Mouse (Mus musculus): ENCODE data around the gene Apobec4.
"Not testable (repeated sequence)": the region's sequence is repeated elsewhere in the genome, so short reads cannot be mapped to it uniquely, and the experiment has no call there.

Gene Apobec4

DNA sequence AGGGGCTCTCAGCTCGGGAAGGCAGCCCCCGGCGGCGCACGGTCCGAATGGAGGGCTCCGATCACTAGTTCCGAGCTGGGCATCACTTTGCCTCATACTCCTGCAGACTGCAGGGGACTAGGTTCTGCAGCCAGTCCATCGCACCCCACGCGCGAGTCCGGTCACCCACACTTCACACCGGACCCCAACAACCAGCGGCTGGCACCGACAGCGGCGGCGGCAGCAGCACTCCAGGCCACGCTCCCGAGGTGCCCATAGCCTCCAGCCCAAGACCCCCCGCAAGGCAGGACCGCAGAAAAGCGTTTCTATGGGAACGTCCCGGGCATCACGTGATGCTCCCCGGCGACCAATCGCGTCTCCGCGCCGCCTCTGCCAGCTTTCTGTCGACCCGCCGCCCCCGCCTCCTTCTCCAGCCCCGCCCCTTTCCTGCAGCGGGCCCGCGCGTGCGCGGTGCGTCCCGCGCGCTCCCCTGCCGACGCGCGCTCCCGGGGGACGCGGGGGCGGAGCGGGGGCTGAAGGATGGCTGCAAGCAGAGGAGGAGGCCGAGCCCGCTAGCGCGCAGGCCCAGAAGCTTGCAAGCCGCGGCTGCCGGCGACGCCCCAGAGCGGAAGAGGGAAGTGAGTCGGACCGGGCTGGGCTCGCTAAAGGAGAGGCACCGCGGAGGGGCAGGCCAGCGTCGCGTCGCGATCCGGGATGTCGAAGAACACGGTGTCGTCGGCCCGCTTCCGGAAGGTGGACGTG, 15.9 kb downstream of the Apobec4 start, which contains the start of the genes Rgl1 and Arpc5:
Gene Rgl1 (minus strand): TSS at position 320 of the 741 bp plus-strand sequence.
Gene Arpc5 (plus strand): TSS at position 511 of the 741 bp plus-strand sequence.
- DNase-seq (ENCODE audit: inconsistent age in 2 of 2, low spot score in 1 of 2), result peak; percentile 98 to 99

DNA sequence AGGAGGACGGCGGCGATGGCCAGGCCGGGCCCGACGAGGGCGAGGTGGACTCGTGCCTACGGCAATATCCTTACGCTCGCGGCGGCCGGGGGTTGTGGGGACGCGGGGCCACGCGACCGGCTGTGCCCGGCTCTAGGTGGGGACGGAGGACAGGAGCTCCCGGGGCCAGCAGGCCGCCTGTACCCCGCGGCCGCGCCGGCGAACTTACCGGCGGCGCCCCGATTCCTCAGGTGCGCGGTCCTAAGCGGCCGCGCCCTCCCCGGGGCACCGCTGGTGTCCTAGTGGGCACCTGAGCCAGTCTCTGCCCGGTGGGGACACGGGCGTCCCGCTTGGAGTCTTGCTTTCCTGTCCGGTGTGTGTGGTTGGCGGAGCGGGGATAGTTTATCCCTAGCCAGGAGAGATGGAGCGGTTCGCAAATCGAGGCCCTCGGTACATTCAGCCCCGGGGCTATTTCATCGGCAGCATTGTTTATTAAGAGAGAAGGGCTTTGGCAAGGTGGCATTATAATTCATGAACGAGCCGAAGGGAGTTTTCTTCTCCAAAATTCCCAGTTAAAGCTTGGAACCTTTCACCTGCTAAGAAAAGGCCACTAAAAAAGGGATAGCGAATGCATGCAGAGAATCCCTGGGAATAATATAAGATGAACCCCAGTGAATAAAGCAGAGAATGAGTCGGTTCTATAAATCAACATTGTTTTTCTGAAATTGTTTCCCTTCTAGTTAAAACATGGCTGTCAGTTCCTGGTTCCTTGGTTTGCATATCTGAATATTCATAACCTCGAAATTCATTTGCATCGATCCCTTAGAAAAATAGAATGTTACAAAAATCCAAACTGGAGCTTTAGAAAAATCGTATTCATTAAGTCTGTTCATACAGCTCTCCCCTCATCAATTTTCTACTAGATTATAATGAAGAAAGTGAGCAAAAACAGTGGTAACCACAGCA, 16.7 kb downstream of the Apobec4 start:
- peak in 1 of 2 experiments; percentile 81 for DNase-seq (ENCODE audit: inconsistent age in 2 of 2, low spot score in 1 of 2)

DNA sequence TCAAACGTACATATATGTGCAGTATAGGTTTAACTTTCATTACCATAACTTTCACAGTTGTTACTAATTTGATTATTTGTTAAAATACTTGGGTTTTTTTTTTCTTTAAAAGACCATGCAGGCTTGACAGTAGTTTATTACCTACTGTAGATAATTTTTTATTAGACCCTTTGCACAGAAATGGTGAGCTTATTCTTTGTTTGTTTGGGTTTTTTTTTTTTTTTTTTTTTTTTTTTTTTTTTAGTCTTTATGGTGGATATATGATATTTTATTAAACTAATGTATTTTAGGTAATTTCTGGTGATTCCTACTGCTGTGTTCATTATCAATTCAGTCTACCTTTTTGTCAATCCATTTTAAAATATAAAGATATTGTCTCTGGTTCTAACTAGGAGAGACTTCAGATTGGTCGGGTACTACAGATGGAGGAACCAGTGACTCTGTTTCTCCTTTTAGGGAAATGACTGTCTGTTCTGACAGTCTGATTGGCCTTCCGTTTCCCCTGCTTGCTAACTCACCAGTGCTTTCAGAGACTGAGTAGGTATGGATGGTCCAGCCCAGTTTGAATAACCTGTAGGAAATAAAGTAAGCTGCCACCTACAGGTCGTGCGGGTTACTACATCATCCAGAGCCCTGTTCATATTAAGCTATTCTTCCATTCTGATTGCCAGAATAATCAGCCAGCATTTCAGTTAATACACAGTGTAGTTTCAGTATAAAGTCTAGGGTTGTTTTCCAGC, 17.6 kb downstream of the Apobec4 start:
- peak; percentile 79 to 94 for DNase-seq (ENCODE audit: inconsistent age in 2 of 2, low spot score in 1 of 2)

DNA sequence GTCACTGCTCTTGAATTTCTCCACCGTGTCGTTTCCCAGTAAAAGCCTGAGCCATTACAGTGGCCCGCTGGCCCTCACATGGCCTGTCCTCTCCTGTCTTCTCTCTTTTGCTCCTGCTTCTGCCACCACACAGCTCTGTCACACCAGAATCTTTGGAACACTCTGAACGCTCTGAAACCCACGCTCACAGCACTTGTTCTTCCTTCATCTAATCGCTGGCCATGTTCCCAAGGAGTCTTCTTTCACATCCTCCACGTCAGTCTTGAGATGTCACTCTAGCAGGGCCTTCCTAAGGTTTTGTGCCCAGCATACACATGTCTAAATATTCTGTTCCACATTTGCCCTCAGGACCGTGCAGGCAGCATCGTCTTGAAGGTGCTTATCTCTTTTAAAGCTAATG, 20.7 kb downstream of the Apobec4 start:
- no peak for DNase-seq (ENCODE audit: inconsistent age in 2 of 2, low spot score in 1 of 2)

- DNase-seq (ENCODE audit: inconsistent age in 2 of 2, low spot score in 1 of 2), result not testable (repeated sequence)
These were observed 24.2 kb downstream of the Apobec4 start for GRCm38 (mm10) chr1:152774601-152775000.

- DNase-seq (ENCODE audit: inconsistent age in 2 of 2, low spot score in 1 of 2), result peak; percentile 84 to 94
These were observed 28.9 kb downstream of the Apobec4 start for GRCm38 (mm10) chr1:152779071-152779737.

- no peak for DNase-seq (ENCODE audit: inconsistent age in 2 of 2, low spot score in 1 of 2)
These were observed 34.3 kb downstream of the Apobec4 start for GRCm38 (mm10) chr1:152784620-152785019.

DNA sequence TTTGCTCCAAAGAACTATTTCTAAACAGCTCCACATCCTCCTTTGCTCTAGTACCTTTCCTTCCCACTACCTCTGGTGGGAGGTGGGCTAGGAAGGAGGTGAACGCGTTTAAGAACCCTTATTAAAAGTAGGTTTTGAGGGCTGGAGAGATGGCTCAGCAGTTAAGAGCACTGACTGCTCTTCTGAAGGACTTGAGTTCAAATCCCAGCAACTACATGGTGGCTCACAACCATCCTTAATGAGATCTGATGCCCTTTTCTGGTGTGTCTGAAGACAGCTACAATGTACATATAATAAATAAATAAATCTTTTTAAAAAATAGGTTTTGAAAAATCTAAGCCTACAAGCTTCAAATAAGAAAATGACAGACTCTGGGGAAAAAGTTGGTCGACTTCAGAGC, 35.1 kb downstream of the Apobec4 start:
- not testable (repeated sequence) for DNase-seq (ENCODE audit: inconsistent age in 2 of 2, low spot score in 1 of 2)

GRCm38 (mm10) chr1:152786953-152787352, 36.6 kb downstream of the Apobec4 start:
- no peak for DNase-seq (ENCODE audit: inconsistent age in 2 of 2, low spot score in 1 of 2)

GRCm38 (mm10) chr1:152788121-152788660, 37.8 kb downstream of the Apobec4 start:
- DNase-seq (ENCODE audit: inconsistent age in 2 of 2, low spot score in 1 of 2), result no peak

- DNase-seq (ENCODE audit: inconsistent age in 2 of 2, low spot score in 1 of 2), result peak; percentile 39 to 82
These were observed 39.9 kb downstream of the Apobec4 start for GRCm38 (mm10) chr1:152790254-152790653.

- no peak for DNase-seq (ENCODE audit: inconsistent age in 2 of 2, low spot score in 1 of 2)
These were observed 40.5 kb downstream of the Apobec4 start for GRCm38 (mm10) chr1:152790821-152791220.

DNA sequence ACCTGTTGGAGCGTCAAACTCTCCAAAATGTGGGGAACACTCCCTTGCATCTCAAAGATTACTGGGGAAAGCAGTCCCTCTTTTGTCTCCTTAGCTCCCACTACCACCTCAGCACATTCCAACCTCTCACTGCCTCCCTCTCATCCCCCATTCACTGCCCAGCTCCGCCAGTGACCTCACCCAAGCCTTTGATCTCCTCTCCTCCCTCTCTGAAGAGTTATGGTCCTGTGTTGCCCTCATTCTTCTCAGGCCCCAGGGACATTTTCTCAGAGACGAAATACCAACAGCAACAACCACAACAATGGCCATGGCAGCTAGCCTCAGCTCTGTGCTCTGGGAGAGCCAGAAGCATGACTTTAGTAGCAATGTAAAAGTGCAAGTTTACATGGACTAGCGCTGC, 40.9 kb downstream of the Apobec4 start:
- peak; percentile 58 to 75 for DNase-seq (ENCODE audit: inconsistent age in 2 of 2, low spot score in 1 of 2)

DNA sequence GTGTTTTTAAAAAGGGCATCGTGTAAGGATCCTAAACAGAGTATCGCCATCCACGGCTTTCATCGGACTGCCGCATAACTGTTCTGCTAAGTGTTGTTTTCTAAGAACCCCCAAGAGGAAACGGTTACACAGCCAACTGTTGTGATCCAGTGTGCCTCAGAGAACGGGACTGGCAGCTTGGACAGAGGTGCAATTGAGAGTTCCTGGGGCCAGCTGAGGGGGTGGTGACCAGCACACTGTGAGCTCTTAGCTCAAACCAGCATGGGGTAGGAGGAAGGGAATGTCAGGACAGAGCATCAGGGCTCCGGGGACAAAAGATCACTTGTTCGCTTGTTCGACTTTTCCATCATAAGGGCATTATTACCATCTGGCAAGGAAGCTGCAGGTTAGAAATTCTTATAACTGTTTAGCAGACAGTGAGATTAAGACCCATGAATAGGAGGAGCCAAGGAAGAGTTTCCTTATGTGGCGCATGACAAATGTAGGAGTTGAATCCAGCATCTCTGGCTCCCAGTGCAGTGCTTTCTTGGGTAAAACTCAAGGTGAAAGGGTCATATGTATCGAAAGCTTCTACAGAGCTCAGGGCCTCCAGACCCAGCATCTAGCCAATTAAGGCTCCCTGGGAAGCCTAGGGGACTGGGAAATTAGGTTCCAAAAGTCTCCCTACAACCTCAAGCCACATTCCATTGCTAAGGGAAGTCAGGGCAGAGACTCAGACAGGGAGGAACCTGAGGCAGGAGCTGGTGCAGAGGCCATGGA, 42.6 kb downstream of the Apobec4 start:
- DNase-seq (ENCODE audit: inconsistent age in 2 of 2, low spot score in 1 of 2), result no peak

GRCm38 (mm10) chr1:152793495-152794130, 43.3 kb downstream of the Apobec4 start:
- DNase-seq (ENCODE audit: inconsistent age in 2 of 2, low spot score in 1 of 2), result no peak

- no peak for DNase-seq (ENCODE audit: inconsistent age in 2 of 2, low spot score in 1 of 2)
These were observed 45.4 kb downstream of the Apobec4 start for GRCm38 (mm10) chr1:152795688-152796255.

DNA sequence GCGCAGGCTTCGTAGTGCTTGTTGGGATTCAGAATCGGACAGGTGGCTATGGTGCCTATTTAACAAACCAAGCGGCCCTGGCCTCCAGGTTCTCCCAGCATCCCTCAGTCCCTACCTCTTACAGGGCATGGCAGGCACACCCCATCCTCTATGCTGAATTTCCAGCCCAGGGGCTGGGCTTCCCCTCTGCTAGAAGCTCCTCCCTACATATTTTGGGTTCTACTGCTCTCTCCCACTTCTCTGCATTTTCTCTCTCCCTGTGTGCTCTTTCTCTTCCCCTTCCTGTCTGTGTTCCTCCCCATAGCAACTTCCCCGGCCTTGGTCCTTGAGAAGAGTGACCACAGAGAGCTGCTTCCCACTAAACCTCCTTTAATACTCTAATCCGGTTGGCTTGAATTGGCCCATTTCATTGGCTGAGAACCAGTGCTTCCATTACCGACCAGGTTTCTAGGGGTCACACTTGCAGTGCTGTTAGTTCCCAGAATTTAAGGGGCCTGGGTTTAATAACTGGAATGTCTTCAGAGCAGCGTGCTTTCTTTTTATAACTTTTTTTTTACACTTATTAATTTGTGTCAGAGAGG, 46.4 kb downstream of the Apobec4 start:
- no peak for DNase-seq (ENCODE audit: inconsistent age in 2 of 2, low spot score in 1 of 2)

DNA sequence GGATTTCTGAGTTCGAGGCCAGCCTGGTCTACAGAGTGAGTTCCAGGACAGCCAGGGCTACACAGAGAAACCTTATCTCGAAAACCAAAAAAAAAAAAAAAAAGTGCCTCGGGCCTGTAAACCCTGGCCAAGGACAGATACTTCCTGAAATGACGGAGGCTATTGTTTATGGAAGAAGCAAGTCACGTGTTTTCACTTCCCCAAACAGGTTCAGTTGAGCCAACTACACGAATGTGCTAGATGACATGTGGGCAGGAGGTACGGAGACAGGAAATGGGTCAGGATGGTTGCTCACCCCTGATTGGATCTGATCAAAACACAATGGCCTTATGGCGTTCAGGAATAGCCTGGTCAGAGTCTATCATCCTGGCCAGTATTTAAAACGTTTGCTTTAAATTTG, 47.8 kb downstream of the Apobec4 start:
- DNase-seq (ENCODE audit: inconsistent age in 2 of 2, low spot score in 1 of 2), result no peak

All from adrenal gland, adult (tissue).